Mouse (Mus musculus): ENCODE measurements around the gene Zfp128.
"Not testable (repeated sequence)": the region's sequence is repeated elsewhere in the genome, so short reads cannot be mapped to it uniquely, and the experiment has no call there.

The Zfp128 gene

GRCm38 (mm10) chr7:12921705-12922465 lies 40.9 kb downstream of the Zfp128 start, which contains the start of gene Rps5:
Gene Rps5, plus strand, starts transcription at chr7:12922290.
- peak; percentile 100 for DNase-seq (ENCODE audit: low read depth, low spot score)

GRCm38 (mm10) chr7:12922729-12923128 lies 41.8 kb downstream of the Zfp128 start:
- DNase-seq (ENCODE audit: low read depth, low spot score) = no peak

GRCm38 (mm10) chr7:12926316-12926715 lies 45.3 kb downstream of the Zfp128 start:
- no peak for DNase-seq (ENCODE audit: low read depth, low spot score)

DNA sequence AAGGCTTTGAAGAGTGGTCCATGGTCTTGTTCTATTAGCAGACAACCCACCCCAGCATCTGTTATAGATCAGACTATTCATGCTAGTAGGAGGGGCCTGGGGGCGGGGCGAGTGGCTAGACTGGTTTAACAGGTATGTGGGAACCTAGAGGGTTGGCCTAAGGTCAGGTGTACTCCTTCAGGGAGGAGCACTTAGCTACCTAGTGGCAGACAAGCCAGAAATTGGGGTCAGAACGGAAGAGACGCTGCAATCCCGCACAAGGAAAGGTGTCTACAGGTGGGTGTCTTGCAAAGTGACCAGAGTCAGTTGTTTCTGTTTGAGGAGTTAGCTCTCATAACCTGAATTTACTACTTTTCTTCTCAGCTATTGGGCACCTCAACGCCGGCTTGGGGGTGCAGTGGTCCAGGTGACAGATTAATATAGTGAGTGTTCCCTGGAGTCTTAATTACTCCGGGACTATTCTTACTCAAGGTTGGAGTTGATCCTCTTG lies 46.3 kb downstream of the Zfp128 start, which contains the start of gene Rnf225:
Gene Rnf225 (plus strand): TSS at position 226 of the 490 bp plus-strand sequence.
- peak; percentile 92 for DNase-seq (ENCODE audit: low read depth, low spot score)

GRCm38 (mm10) chr7:12927693-12928589 lies 47.0 kb downstream of the Zfp128 start:
- peak; percentile 59 for DNase-seq (ENCODE audit: low read depth, low spot score)

DNA sequence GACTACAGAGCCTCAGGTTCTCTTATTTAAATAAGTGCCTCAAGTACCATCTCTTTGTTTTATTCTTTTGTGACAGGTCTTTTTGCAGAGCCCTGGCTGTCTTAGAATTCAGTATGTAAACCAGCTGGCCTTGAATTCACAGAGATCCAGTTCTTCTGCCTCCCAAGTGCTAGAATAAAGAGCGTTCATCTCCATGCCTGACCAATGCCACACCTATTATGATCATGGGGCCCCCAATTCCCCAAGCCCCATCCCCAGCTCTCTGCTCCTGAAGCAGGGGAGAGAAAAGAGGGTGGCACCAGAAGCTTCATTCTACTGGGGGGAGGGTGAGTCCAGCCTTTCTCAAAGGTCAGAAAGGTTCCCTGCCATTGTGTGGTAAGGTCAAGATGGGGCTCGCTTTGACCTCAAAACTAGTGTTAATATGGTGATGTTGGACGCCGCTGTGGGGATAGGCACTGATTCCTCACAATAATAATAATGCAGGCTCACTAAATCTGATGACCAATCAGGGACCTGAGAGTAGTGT lies 52.7 kb downstream of the Zfp128 start:
- DNase-seq (ENCODE audit: low read depth, low spot score) = no peak

DNA sequence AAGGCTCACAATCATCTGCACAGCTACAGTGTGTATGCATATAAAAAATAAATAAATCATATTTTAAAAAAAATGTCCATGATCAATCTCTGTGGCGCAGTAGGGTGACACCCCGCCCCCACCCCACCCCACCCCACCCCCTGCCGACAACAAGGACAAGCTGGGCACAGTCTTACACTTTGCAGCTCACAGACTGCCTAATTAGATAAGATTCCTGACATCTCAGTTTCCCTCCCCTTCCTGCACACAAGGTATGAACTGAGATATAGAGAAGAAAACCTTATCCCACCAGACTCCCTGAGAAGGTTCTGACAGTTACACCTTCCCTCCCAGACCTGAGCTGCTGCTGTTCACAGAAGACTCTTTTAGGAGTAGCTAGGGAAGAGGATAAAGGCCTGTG lies 53.8 kb downstream of the Zfp128 start:
- DNase-seq (ENCODE audit: low read depth, low spot score) = no peak

GRCm38 (mm10) chr7:12937254-12937803 lies 56.4 kb downstream of the Zfp128 start:
- not testable (repeated sequence) for DNase-seq (ENCODE audit: low read depth, low spot score)

DNA sequence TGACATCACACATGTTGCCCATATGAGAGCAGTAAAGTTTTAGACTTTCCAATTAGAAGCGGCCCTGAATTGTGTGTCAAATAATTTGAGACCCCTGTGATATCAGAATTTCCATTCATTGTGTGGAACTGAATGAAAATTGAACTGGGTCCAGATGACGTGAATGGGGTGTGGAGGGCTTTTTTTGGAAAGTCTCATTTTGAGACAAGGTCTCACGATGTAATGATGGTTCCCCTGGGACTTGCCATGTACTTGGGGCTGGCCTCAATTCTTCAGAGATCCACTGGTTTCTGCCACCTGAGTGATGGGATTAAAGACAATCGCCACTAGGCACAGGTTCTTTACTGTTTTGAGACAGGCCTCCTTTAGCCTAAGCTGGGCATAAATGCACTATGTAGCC lies 59.6 kb downstream of the Zfp128 start:
- DNase-seq (ENCODE audit: low read depth, low spot score) = no peak
